Mouse (Mus musculus): Measurements from ENCODE around the gene Pagr1b.

GRCm38 (mm10) chr7:127022528-127023271 lies 6.4 kb upstream of the Pagr1b start:
- TF ChIP-seq CTCF (IDR thresholded peaks at IDR 0.05; ENCODE audit: control insufficient read depth, insufficient read depth, low read length) (no peak), POLR2A (IDR thresholded peaks at IDR 0.05; ENCODE audit: borderline replicate concordance, control insufficient read depth, low read depth, low read length) (no peak)

All from bone marrow, adult 2 months (tissue).